Mouse (Mus musculus): ENCODE measurements around the gene BC048403. TPM values are rescaled to one million over a fixed set of nuclear protein-coding genes. Genes with fewer than 3 reads are reported as not detected.

BC048403 gene
- polyA plus RNA-seq, 1 experiment from 2014 or later = 2.2 TPM

DNA sequence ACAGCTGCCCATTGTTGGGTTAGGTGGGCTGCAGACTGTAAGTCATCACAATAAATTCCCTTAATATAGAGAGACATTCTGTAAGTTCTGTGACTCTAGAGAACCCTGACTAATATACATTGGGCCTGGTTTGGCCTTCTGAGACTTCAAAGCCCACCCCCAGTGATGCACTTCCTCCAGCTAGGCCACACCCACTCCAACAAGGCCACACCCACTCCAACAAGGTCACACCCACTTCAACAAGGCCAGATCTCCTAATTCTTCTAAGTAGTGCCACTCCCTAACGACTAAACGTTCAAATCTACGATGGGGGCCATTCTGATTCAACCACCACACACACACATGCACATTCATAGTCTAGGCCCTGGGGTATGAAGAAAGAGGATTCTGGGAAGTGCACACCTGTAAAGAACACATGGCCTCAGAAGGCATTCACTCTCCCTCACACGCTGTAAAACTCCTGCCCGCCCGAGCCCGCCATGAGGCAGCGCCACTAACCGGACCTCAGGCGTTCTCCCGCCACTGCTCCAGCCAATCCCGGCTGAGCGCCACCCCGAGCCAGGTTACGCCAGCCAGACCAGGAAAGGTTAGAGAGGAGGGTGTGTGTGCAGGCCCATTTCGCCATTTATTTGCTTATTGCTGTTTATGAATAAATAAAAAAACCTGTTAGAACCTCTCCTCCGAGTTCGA lies 20.7 kb upstream of the BC048403 start:
- no peak for ATAC-seq (ENCODE audit: low read depth)
- WGBS = 94% methylated on average over 18 of the region's 18 CpGs
- no peaks in the 10 kb centered on the region for H3K4me1 ChIP-seq (ENCODE audit: control insufficient read depth, insufficient read depth, low read length)
- H3K27me3 ChIP-seq (ENCODE audit: control insufficient read depth, insufficient read depth, low read length) = no peaks in the 10 kb centered on the region
- H3K36me3 ChIP-seq (ENCODE audit: control insufficient read depth, insufficient read depth, low read length) = no peaks in the 10 kb centered on the region
- H3K9ac ChIP-seq (replicated peaks; ENCODE audit: low read depth, low read length) = no peak overlapping the region
- no peak overlapping the region for H3K4me2 ChIP-seq (ENCODE audit: low read depth, low read length)
- H3K4me3 ChIP-seq (ENCODE audit: low read depth, low read length) = no peak overlapping the region
- H3K27ac ChIP-seq (ENCODE audit: low read depth, low read length) = no peak overlapping the region
- no peaks in the 10 kb centered on the region; the same call in 1 of the 2 replicates for H3K9me3 ChIP-seq (ENCODE audit: control insufficient read depth, low read length)

DNA sequence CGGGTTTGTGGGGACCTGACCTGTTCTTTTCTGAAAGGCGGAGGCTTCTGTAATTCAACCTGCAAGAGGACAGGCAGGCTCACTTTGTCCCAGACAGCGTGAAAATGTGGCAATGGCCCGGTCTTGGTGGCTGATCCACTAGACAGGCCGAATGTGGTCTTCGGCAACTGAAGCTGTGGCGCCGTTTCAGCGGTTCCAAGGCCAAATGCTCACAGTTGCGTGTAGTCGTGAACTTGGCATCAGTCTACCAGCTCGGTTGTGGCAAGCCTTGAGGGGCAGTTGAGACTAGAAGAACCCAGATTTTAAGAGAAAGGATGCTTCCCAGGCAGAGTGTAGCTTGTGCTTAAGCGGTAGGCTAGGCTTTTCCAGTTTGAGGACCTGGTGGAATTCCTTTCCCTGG lies 19.0 kb upstream of the BC048403 start:
- Histone ChIP-seq H3K9ac (replicated peaks; ENCODE audit: low read depth, low read length) (no peak overlapping the region), H3K4me1 (ENCODE audit: control insufficient read depth, insufficient read depth, low read length) (no peaks in the 10 kb centered on the region), H3K27ac (ENCODE audit: low read depth, low read length) (no peak overlapping the region), H3K36me3 (ENCODE audit: control insufficient read depth, insufficient read depth, low read length) (no peaks in the 10 kb centered on the region), H3K9me3 (ENCODE audit: control insufficient read depth, low read length) (no peaks in the 10 kb centered on the region; the same call in 1 of the 2 replicates), H3K27me3 (ENCODE audit: control insufficient read depth, insufficient read depth, low read length) (no peaks in the 10 kb centered on the region), H3K4me2 (ENCODE audit: low read depth, low read length) (no peak overlapping the region), H3K4me3 (ENCODE audit: low read depth, low read length) (no peak overlapping the region)
- WGBS = 94% methylated on average over 13 of the region's 13 CpGs
- ATAC-seq (ENCODE audit: low read depth) = no peak

DNA sequence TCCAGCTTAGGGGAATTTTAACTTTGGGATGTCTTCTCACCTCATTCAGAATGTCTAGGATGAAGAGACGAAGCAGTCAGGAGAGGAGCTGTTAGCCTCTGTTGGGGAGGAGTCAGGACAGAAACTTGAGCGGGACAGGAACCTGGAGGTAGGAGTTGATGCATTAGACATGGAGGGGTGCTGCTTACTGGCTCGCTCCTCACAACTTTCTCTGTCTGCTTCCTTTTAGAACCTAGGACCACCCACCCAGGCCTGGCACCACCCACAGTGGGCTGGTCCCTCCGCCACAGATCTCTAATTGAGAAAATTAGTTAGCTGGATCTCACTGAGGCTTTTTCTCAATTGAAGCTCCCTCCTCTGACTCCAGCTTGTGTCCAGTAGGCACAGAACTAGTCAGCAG lies 13.2 kb upstream of the BC048403 start:
- no peaks in the 10 kb centered on the region for H3K36me3 ChIP-seq (ENCODE audit: control insufficient read depth, insufficient read depth, low read length)
- H3K27ac ChIP-seq (ENCODE audit: low read depth, low read length) = no peak overlapping the region
- H3K27me3 ChIP-seq (ENCODE audit: control insufficient read depth, insufficient read depth, low read length) = no peaks in the 10 kb centered on the region
- 85% methylated on average over 4 of the region's 4 CpGs for WGBS
- no peaks in the 10 kb centered on the region for H3K9me3 ChIP-seq (ENCODE audit: control insufficient read depth, low read length)
- H3K9ac ChIP-seq (replicated peaks; ENCODE audit: low read depth, low read length) = no peak overlapping the region
- no peaks in the 10 kb centered on the region for H3K4me1 ChIP-seq (ENCODE audit: control insufficient read depth, insufficient read depth, low read length)
- no peak for ATAC-seq (ENCODE audit: low read depth)
- H3K4me2 ChIP-seq (ENCODE audit: low read depth, low read length) = no peak overlapping the region
- H3K4me3 ChIP-seq (ENCODE audit: low read depth, low read length) = no peak overlapping the region

DNA sequence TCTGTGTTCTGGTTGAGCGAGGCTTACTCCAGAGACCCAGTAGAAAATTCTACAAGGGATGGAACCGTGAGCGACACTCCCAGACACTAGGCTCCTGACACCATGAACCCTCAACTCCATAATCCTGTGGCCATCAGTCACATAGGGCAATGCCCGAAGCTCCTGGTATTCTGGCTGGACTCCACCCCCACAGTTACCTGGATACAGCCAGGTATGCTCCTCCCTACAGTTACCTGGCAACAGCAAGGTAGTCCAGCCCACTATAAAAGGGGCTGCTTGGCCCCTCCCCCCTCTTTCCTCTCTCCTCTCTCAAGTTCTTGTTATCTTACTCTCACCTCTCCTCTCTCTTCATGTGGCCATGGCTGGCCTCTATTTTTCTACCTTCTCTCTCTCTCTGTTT lies 12.6 kb upstream of the BC048403 start:
- Histone ChIP-seq H3K27ac (ENCODE audit: low read depth, low read length) (no peak overlapping the region), H3K4me2 (ENCODE audit: low read depth, low read length) (no peak overlapping the region), H3K9me3 (ENCODE audit: control insufficient read depth, low read length) (no peaks in the 10 kb centered on the region), H3K4me1 (ENCODE audit: control insufficient read depth, insufficient read depth, low read length) (no peaks in the 10 kb centered on the region), H3K27me3 (ENCODE audit: control insufficient read depth, insufficient read depth, low read length) (no peaks in the 10 kb centered on the region), H3K4me3 (ENCODE audit: low read depth, low read length) (no peak overlapping the region), H3K9ac (replicated peaks; ENCODE audit: low read depth, low read length) (no peak overlapping the region), H3K36me3 (ENCODE audit: control insufficient read depth, insufficient read depth, low read length) (no peaks in the 10 kb centered on the region)
- no peak for ATAC-seq (ENCODE audit: low read depth)
- WGBS = 74% methylated on average over 4 of the region's 4 CpGs

DNA sequence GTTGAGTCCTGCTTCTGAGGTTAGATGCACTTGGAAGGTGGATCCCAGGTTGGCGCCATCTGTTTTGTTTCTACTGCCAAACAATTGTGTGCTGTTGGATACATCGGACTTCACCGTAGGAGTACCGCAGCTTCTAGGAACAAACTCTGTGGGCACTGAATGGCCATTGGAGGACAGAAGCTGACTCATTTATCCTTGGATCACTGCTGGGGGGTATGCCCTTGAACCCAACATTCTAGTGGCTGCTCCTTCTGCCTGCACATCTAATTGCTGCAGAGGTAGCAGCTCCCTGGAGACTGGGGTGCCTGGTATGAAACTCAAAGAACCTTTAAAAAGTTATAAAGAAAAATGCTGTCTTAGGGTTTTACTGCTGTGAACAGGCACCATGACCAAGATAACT lies 11.5 kb upstream of the BC048403 start:
- Histone ChIP-seq H3K27ac (ENCODE audit: low read depth, low read length) (no peak overlapping the region), H3K4me2 (ENCODE audit: low read depth, low read length) (no peak overlapping the region), H3K27me3 (ENCODE audit: control insufficient read depth, insufficient read depth, low read length) (no peaks in the 10 kb centered on the region), H3K9ac (replicated peaks; ENCODE audit: low read depth, low read length) (no peak overlapping the region), H3K9me3 (ENCODE audit: control insufficient read depth, low read length) (no peaks in the 10 kb centered on the region), H3K4me1 (ENCODE audit: control insufficient read depth, insufficient read depth, low read length) (no peaks in the 10 kb centered on the region), H3K4me3 (ENCODE audit: low read depth, low read length) (no peak overlapping the region), H3K36me3 (ENCODE audit: control insufficient read depth, insufficient read depth, low read length) (no peaks in the 10 kb centered on the region)
- WGBS = 95% methylated on average over 4 of the region's 4 CpGs
- ATAC-seq (ENCODE audit: low read depth) = no peak

DNA sequence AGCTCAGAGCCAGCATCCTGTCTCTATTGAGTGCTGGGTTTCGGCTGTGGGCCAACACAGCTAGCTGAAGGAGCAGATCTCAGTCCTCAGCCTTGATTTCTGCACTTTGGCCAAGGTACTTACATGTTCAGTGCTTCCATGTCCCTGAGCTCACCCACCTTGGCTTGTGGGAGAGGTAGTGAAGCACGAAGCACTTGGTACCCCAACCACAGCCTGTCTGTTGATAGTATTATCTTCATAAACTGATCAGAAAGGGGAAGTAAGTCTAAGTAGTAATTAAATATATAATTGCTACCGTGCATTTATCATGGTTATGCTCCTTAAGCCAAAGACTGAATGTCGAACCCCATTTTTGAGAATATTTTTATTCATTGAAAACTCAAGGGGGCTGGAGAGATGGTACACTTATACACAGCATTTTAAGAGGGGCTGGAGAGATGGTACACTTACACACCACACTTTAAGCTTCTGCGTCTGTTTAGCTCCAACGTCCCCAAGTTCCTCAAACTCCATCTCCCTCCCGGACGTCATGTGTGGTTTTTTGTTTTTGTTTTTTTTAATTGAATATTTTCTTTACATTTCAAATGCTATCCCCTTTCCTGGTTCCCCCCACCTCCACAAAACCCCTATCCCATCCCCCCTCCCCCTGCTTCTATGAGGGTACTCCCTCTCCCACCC lies 8.6 kb upstream of the BC048403 start:
- 96% methylated on average over 8 of the region's 8 CpGs for WGBS
- no peak for ATAC-seq (ENCODE audit: low read depth)
- Histone ChIP-seq H3K27me3 (ENCODE audit: control insufficient read depth, insufficient read depth, low read length) (no peaks in the 10 kb centered on the region), H3K27ac (ENCODE audit: low read depth, low read length) (no peak overlapping the region), H3K4me2 (ENCODE audit: low read depth, low read length) (no peak overlapping the region), H3K4me3 (ENCODE audit: low read depth, low read length) (no peak overlapping the region), H3K9me3 (ENCODE audit: control insufficient read depth, low read length) (no peaks in the 10 kb centered on the region), H3K36me3 (ENCODE audit: control insufficient read depth, insufficient read depth, low read length) (no peaks in the 10 kb centered on the region), H3K9ac (replicated peaks; ENCODE audit: low read depth, low read length) (no peak overlapping the region), H3K4me1 (ENCODE audit: control insufficient read depth, insufficient read depth, low read length) (no peaks in the 10 kb centered on the region)

DNA sequence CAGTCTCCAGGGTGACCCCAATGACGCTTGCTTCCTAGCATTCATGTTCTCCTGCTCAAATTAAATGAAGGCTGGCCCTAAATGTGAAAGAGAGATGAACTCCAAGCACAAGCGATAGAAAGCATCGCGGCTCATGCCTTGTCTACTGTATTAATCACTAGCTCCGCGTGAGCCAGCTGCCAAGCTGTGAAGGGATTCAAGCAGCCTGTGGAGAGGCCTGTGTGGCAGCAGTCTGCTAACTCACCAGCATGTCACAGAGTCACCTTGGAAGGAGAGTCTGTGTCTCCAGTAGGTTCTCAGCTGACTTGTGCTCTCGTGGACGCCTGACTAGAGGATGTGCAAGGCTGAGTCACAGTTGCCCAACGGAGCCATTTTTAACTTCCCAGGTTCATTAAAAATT lies 7.2 kb upstream of the BC048403 start:
- H3K27me3 ChIP-seq (ENCODE audit: control insufficient read depth, insufficient read depth, low read length) = no peaks in the 10 kb centered on the region
- no peak overlapping the region for H3K9ac ChIP-seq (replicated peaks; ENCODE audit: low read depth, low read length)
- no peaks in the 10 kb centered on the region for H3K4me1 ChIP-seq (ENCODE audit: control insufficient read depth, insufficient read depth, low read length)
- no peaks in the 10 kb centered on the region for H3K36me3 ChIP-seq (ENCODE audit: control insufficient read depth, insufficient read depth, low read length)
- no peak; the same call in 1 of the 2 replicates for ATAC-seq (ENCODE audit: low read depth)
- H3K4me3 ChIP-seq (ENCODE audit: low read depth, low read length) = no peak overlapping the region
- no peak overlapping the region for H3K27ac ChIP-seq (ENCODE audit: low read depth, low read length)
- no peak overlapping the region for H3K4me2 ChIP-seq (ENCODE audit: low read depth, low read length)
- H3K9me3 ChIP-seq (ENCODE audit: control insufficient read depth, low read length) = no peaks in the 10 kb centered on the region
- WGBS = 53% methylated on average over 9 of the region's 9 CpGs

DNA sequence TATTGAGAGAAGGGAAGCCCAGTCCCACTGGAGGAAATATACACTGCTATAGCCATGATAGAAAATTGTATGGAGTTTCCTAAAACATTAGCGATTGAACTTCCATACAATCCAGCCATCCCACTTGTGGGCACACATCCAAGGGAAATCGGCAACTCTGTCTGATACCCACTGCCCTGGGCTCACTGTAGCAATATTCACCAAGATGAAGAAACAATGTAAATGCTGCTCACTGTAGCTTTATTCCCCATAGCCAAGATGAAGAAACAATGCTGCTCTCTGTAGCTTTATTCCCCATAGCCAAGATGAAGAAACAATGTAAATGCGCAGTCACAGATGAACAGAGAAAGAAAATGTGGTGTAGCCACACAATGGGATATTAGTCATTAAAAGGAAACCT lies 2.5 kb upstream of the BC048403 start:
- ATAC-seq (ENCODE audit: low read depth) = no peak
- Histone ChIP-seq H3K27me3 (ENCODE audit: control insufficient read depth, insufficient read depth, low read length) (no peaks in the 10 kb centered on the region), H3K36me3 (ENCODE audit: control insufficient read depth, insufficient read depth, low read length) (no peaks in the 10 kb centered on the region), H3K9ac (replicated peaks; ENCODE audit: low read depth, low read length) (no peak overlapping the region), H3K4me1 (ENCODE audit: control insufficient read depth, insufficient read depth, low read length) (no peaks in the 10 kb centered on the region), H3K4me2 (ENCODE audit: low read depth, low read length) (no peak overlapping the region), H3K9me3 (ENCODE audit: control insufficient read depth, low read length) (no peaks in the 10 kb centered on the region), H3K4me3 (ENCODE audit: low read depth, low read length) (no peak overlapping the region), H3K27ac (ENCODE audit: low read depth, low read length) (no peak overlapping the region)
- 84% methylated on average over 3 of the region's 3 CpGs for WGBS

DNA sequence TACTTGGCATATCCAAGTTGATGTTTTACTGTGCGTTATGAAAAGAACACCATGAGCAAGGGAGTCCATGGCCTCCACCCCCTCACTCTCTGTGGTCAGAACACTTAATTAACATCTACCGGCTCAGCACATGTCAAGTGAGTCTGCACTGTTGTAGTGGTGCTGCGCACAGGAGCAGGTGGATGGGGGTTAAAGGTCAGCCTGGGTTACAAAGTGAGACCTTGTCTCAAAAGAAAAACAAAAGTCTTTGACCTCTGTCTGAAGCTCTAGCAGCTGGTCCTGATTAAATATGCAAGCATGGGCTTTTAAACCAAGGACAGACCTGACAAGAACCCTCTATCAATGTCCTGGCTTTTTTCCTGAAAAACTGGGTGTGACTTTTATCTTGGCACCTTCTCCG lies 2.6 kb downstream of the BC048403 start:
- 36% methylated on average over 4 of the region's 4 CpGs for WGBS
- ATAC-seq (ENCODE audit: low read depth) = no peak
- no peaks in the 10 kb centered on the region for H3K27me3 ChIP-seq (ENCODE audit: control insufficient read depth, insufficient read depth, low read length)
- no peaks in the 10 kb centered on the region for H3K9me3 ChIP-seq (ENCODE audit: control insufficient read depth, low read length)
- no peak overlapping the region for H3K9ac ChIP-seq (replicated peaks; ENCODE audit: low read depth, low read length)
- peaks cover under 1% of the 10 kb centered on the region; the same call in 1 of the 2 replicates for H3K36me3 ChIP-seq (ENCODE audit: control insufficient read depth, insufficient read depth, low read length)
- no peaks in the 10 kb centered on the region for H3K4me1 ChIP-seq (ENCODE audit: control insufficient read depth, insufficient read depth, low read length)
- no peak overlapping the region for H3K4me2 ChIP-seq (ENCODE audit: low read depth, low read length)
- no peak overlapping the region for H3K4me3 ChIP-seq (ENCODE audit: low read depth, low read length)
- no peak overlapping the region for H3K27ac ChIP-seq (ENCODE audit: low read depth, low read length)
